Mouse (Mus musculus): Measurements from ENCODE around the gene Cbfa2t3. TPM values are rescaled to one million over a fixed set of nuclear protein-coding genes. Genes with fewer than 3 reads are reported as not detected.

The Cbfa2t3 gene
- total RNA-seq (2021): 10 to 100 TPM; 12.0 to 14.3 TPM
- long read RNA-seq, experiment 1, partial matches to known transcripts: 9 of 10 reads
- long read RNA-seq, experiment 1, other reads (novel, unspliced or antisense): 1 of 10 reads
- long read RNA-seq, experiment 2, partial matches to known transcripts: 4 of 14 reads
- long read RNA-seq, experiment 2, other reads (novel, unspliced or antisense): 6 of 14 reads

DNA sequence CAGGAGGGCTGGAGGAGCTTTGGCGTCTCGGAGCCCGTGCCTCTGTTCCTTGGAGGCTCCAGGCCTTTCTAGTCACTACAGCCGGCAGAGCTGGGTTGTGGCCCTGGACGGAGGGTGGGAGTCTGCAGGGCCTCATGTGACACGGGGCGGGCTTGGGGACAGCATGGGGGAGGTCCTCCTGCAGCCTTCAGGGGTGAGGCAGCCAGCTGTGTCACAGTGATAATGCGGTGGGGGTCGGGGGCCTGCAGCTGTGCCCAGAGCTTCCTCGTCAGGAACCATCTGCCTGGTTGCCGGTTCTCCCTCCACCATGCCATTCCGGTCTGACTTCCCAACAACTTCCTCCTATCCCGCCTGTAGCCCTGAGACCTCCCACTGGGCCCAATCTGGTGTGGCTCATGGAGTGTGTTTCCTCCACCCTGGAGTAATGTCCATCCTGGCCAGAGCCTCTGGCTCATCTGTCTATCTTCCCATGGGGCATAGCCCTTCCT, at the start of gene Cbfa2t3:
Gene Cbfa2t3, minus strand, starts transcription at position 105 of the 488 bp plus-strand sequence.
- peak; percentile 35 for DNase-seq

DNA sequence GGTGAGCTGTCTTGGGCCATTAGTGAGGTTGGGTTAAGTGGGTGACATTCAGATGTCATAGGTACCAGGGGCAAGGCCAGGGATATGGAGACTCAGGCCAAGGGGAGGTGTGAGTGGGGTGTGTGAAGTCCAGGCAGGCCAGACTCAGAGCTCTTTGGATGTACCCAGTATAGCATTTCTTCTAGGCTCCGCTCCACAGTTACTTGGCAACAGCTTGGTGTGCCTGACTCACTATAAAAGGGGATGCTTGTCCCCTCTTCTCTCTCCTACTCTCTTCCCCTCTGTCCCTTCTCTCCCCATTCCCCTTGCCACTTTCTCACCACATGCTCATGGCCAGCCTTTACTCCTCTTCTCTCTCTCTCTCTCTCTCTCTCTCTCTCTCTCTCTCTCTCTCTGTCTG, 48.9 kb upstream of the Cbfa2t3 start:
- DNase-seq: no peak

DNA sequence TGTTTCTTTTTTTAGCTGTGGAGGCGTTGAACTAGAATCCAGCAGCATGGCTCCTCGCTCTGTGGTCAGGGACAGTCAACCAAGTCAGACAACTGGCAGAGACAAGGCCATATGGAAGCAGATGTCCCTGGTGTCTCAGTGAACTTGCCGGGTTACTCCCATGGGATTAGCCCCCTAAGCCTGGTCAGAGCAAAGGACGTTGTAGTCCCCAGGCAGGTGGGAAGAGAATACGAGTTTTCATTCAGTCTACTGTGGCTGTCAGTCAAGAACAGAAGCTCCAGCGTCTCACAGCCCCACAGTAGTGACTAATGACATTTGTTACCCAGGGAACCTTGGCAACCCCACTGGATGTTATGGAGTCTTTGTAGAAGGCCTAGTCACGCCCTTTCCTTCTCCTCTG, 47.5 kb upstream of the Cbfa2t3 start:
- DNase-seq: no peak

DNA sequence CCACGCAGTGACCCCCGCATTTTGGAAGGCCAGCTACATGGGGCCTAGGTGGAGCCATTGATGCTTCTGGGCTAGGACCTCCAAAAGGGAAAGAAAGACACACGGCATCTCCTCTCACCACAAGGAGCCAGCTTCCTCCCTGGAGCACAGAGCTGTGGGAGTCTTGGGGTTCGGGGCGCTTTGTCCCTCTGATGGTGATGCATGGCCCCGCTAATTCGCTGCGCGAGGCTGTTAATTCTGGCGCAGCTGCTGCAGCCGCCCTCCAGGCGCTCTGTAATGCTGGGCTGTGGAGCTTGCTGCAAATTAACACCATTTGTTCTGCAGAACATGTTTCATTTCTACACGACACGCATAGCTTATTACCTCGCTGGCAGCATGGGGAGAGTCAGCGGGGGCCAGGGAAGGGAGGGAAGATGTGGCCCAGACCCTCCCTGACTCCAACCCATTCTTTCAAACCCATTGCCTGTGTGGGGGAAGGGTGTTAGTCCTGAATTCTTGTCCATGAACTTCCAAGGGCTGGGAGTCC, 46.9 kb upstream of the Cbfa2t3 start:
- no peak for DNase-seq

DNA sequence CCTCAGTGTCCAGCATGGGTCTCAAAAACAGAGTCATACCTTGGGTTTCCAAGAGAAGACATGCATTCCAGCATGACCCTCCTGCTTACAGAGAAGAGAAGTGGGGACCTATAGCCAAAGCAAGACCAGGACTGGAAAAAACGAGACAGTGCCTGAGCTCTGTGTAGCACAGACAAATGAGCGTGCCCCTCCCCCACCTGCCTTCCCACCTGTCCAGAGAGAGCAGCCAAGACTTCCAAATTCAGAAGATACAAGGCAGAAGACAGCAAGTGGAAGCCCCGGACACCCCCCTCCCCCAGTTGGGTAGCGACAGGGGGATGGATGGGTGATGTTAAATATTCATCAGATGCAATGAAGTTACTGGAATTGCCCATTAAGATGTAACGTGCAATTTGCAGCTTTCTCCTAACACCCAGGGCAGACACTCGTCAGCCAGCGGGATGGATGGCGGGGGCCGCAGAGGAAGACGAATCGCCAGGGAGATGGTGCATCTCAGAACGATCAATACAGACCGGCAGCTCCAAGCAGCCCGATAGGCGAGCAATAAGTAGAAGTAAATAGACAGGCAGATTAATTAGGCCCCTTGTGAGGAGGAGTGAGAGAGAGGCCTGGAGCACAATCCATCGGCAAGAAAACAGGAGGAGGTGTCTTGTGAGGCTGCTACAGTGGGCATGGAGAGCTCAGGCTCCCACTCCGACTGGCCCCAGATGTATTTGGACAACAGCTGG, 46.3 kb upstream of the Cbfa2t3 start:
- DNase-seq: no peak

DNA sequence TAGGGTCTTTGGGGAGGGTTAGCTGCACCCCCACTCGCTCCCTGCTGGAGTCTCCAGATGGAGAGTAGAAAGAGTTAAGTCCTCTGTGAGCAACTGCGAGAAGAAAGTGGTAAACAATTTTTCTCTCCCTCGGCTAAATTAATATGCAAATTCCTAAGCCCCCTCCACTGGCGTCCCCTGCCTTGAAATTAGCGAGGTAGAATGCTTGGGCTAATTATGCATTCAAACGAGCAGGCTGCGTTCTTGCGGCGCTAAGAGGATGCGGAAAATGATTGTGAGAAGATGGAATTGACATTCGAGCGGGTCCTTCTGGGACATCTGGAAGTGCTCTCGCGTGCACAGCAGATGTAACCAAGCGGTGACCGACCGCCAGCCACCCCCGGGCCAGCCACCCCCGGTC, 43.6 kb upstream of the Cbfa2t3 start:
- DNase-seq: no peak

DNA sequence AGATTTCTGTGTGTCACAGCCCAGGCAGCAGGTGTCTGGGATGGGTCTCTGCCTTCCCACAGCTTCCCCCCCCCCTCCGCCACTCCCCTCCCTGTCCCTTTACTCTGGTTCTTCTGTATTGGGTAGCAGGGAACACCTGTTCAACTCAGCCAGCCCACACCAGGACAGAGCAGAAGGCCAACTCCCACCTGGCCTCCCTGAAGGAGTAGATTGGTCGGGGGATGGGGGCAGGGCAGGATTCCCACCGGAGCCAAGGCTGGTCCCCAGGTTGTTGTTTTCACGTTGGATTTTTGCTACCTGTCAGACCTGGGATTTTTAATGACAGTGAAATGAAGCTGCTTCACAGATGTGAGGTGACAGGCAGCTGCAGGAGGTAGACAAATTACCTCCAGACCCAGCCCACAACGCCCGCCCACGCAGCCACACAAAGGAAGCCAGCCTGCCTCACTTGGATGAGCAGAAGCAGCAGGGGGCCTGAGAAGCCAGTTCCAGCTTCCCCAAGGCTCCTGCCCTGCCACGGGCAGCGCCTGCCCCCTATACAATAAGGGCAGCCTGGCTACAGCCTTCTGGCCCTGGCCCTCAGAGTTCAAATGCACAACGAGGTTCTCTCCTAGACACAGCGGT, 40.3 kb upstream of the Cbfa2t3 start:
- DNase-seq: no peak

DNA sequence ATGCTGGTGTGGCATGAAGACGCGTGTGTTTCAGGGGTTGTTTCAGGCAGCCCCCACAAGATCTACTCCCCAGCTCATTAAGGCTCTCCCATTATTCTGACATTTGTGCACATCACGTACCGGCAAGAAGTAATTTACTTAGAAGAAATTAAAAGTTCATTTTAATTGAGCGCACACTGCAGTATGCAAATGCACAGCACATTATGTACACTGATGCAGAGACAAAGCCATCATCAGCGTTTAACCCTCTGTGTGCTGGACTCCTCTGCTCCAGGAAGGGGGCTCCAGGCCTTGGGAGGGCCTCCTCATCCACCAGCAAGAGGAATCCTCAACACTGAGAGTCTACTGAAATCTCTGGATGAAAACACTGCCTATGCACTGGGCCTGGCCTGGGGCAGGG, 39.0 kb upstream of the Cbfa2t3 start:
- no peak for DNase-seq

DNA sequence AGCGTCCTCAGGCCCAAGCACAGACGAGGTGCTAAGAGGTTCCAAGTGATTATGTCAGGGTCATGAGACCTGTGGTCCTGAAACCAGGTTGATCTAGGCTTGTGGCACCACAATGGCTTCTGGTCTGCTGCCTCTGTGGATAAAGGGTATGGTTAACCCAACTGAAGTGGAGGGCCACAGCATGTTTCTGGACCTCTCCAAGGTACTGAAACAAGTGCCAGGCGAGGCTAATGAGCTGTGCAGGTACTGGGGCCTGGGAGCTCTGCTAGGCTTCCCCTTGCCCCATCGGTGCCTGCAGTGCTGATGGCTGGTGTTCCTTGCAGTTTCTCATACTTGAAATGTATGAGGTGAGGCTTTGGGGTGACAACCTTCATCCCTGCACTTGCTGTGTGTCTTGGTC, 38.2 kb upstream of the Cbfa2t3 start:
- DNase-seq: peak; percentile 23

DNA sequence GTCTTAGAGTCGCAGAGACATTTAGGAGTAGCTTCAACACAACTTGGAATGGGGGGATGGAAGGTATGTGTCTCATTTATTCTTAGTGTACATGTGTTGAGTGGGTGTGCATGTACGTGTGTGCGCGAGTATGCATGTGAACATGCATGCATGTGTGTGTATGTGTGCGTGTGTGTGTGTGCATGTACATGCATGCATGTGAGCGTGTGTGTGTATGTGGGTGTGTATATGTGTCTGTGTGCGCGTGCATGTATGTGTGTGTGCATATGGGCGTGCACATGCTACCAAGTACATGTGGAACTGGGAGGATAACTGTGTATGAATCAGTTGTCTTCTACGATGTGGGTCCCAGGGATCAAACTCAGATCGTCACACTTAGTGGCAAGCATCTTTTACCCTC, 37.7 kb upstream of the Cbfa2t3 start:
- no peak for DNase-seq

DNA sequence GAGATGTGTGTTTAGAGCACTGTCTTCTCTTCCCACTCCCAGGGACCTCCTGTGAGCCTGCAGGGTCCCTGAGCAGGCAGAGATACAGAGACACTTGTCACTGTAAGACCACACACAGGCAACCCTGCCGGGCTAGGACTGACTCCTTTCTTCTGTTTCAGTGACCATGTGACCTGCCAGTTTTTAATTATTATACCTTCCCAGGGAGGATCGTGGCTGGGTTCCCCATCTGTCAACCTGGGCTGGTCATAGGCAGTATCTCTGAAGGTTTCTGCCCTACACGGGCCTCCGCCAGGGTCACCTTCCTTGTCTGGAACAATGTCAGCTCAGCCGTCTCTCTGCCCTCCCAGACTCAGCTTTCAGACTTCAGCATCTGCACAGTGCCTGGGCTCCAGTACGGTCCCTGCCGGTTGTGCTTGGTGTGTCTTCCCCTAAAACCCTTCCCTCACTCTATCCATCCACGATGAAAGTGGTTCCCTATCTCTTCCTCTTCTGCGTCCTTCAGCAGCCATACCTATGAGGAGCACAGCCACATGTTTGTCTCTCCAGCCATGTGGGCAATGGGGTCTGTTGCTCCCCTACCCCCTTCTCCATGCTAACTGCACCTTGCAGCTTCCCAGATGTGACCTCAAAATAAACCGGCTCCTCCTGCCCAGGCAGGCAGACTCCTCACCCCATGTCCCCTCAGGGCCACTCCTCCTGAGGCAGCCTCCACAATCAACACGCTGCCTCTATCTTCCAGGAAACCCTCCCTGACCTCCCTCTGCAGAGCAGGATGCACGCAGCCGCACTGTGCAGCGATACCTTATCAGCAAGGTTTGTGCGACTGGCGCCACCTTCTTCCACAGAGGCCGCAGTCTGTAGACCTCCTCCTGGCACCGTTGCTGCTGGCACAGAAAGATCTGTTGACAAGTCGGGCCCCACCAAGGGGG, 36.9 kb upstream of the Cbfa2t3 start:
- no peak for DNase-seq

DNA sequence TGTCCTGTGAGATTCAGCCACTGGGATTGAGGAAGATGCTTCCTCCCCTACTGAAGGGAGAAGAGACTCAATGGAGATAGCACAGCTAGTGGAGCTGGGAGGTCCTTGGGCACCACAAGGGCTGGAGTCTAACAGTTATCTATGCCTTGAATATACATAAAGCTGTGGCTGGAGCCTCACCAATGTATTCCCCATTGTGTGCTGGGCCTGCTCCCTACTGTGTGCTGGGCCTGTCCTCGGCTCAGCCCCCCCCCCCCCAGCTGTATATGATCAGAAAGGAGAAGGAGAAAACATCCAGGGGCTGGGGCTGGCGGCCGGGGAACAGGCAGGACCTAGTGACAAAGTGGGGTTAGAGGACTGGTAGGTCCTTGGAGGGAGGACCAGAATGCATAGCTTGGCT, 36.2 kb upstream of the Cbfa2t3 start:
- no peak for DNase-seq

DNA sequence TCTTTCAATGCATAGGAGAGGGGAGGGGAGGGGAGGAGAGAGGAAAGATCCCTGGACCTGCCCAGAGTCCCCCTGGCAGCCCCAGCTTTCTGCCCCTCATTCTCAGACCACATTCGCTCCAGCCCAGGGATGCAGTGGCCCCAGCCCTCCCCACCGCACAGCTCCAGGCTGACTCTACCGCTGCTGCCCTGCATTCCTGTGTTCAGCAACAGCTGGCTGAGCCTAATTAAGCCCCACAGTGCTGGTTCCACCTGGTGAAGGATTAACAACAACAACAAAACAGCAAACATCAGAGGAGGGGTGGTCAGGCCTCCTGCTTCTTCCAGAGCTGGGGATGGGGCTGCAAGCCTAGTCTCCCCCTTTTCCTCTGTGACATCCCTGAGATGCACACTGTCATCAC, 29.7 kb upstream of the Cbfa2t3 start:
- DNase-seq: no peak

DNA sequence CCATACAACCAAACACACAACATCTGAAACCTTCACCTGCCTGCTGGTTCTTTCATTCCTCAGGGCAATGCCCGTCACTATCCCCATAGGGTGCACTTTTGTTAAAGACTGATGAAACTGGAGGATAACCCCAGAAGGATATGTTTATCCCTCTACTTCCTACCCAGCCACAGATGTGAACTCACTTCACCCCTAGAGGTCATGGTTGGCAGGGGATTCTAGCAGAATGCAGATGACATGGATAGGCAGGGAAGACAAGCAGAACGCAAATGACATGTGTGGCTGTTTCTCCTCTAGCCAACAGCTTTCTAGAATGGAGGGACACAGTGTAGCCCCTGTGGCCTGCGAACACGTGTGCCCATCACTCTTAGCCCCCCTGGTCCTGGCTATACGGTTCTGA, 28.5 kb upstream of the Cbfa2t3 start:
- no peak for DNase-seq

DNA sequence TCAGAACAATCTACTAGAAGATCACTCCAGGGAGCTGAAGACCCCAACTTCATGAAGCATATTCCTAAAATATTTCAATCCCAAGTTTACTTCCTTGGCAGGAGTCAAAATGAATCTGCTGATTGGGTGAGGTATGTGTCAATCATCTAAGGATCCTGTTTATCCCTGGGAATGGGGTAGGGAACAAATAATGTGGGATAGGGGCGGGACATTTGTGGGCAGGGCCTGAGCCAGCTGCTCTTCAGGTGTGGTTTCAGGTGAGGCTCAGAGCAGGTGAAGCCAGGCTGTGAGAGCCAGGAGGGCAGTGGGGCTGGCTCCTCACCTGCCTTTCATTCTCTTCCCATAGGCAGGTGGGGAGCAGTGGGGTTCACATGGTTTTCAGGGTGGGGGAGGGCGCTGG, 27.9 kb upstream of the Cbfa2t3 start:
- no peak for DNase-seq

DNA sequence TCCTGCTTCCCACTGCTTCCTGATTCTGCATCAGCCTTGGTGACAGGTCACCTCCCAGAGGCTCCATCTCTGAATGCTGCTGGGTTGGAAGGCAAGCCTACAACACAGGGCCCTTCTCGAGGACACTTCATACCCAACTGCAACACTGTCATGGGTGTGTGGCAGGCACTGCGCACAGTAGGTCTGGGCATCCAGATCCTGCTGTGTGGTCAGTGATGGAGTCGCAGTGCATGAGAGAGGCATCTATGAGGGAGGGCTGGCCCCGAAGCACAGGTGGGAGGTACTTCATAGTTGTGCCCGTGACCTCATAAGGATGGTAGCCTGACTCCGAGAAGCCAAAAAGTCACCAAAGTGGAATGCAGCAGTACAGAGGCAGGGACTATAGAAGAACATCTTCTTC, 26.3 kb upstream of the Cbfa2t3 start:
- DNase-seq: no peak

DNA sequence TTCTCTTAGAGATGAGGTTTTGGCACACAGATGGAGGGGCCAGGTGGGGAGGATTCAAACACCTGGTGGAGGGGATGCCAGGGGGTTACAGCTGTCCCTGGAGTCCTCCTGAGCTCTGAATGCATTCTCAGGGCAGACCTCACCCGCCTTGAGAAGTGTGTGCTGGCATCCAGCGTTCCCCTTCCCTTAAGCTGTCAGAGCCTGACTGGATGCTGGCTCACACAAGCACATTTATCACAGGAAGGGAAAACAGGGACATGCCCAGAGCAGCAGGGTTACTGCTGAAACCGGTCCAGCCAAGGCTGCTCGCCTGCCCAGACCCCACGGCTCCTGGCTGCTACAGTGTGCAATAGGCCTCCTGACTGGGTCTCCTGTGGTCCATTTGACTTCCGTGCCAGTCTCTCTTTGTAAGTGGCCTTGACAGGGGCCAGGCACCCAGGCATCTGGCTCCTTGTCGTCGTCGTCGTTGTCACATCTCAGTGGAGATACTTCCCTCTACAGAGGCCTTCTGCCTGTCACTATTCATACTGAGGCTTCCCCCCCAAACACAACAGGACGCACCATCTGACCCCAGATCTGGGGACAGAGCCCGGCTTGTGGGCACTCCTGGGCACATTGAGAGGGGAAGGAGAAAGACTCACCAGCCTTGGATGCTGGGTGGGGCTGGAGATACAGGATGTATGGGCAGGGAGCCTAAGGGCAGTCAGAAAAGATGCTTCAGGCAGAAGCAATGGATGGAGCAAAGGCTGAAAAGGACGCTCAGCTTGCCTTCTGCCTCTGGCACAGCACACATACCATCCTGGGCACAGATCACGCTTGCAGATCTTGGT, 22.1 kb upstream of the Cbfa2t3 start:
- DNase-seq: no peak

DNA sequence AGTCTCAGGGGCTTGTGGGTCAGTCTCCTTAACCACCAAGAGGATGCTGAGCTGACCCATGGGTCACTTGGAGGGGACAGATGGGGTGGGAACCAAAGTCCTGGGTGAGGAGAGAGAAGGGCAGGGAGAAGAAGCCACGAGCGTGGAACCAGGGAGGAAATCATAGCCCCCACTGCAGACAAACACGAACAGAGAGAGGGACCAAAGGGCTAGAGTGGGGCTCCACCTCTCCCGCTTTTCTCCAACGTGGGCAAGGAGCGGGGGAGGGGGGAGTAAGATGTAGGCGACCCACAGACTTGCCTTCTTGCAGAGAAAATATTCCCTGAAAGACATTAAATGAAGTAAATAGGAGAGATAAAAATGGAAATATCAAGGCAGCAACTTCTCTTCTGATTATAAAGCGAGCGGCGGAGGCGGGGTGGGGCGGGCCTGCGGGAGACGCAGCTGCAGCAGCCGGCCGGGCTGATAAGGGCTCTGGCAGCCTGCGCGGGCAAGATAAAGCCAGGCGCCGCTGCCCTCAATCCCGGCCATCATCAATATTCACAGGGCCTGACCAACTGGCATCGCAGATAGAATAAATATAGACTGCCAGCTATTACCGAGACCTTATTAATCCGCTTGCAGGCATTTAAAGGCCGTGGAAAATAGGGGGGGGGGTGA, 21.3 kb upstream of the Cbfa2t3 start:
- DNase-seq: peak; percentile 51

DNA sequence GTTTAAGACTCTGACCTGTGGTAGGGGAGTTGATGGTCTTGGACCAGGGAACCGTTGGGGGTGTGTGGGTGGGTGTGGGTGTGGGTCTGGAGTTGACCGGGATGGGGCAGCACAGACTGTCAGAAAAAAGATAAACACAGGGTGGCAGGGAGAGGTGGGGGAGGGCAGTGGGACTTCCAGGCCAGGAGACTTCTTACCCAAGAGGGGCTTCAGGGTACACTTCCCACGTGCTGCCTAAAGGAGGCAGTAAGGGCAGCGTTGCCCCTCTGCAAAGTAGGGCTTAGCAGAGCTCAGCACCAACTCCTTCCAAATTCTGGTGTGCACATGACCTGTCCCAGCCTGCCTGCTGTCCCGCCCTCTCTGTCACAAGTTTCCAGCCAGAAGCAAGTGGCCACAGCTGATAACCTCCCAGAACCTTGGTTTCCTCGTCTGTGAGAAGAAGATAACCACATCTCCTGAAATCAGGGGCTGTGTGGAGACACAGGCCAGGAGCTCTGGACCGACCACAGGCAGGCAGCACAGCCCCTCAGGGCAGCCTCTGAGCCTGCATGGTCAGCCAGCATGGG, 20.7 kb upstream of the Cbfa2t3 start:
- no peak for DNase-seq

DNA sequence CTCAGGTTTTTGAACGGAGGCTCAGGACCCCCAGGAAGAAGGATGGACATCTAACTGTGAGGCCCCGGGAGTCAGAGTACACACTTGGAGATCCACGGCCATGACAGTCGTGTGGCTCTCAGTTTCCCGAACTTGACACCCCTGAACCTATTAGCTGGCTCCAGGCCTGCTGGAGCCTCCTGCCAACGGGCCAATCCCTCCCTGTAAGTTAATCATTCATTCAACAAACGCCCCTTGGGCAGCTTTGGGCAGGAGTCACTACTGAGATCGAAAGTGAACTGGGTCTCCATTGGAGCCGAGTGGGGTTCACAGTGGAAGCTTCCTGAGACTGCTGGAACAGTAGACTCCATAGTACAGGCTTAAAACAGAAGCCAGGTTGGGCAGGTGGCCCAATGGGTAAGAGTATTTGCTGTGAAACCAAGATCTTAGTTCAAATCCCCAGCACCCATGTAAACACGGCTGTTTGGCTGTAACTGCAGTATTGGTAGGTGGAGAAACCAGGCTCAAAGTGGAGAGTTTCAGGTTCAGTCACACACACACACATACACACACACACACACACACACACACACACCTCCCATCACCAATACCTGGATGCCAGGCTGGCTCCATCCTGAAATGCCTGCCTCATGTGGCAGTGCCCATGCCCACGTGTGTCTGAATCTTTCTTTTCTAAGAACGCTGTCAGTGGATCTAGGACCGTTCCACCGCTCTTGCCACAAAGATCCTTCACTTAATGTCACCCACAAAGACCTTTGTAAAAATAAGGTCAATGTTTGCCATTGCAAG, 20.0 kb upstream of the Cbfa2t3 start:
- no peak for DNase-seq

Measured in adrenal gland, postnatal 10 days (tissue).